Mouse (Mus musculus) kidney, adult 18-20 months (tissue): ENCODE data around the gene Gm45234.

Experiments
- DNase-seq: peaks from one replicate; pipeline ENCODE4 v3.0.0; 2021

Gm45234 gene

DNA sequence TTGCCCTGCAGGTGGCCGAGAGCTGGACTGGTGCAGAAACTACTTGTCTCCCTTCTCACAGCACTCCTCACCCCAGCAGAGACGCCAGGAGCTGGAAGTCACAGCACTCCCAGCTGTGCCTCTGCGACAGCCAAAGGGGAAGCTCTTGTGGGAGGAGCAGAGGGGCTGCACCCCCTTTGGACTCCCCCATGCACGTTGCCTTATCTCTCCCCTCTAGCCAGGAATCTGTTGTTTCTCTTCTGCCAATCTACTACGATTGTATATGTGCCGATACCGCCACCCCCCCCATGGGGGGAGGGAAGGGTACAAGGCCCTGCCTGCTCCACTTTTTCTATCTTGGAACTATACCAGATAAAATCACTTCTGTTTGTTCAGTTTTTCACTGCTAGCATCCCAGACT is 52.0 kb downstream of the Gm45234 start:
- DNase-seq: no peak

DNA sequence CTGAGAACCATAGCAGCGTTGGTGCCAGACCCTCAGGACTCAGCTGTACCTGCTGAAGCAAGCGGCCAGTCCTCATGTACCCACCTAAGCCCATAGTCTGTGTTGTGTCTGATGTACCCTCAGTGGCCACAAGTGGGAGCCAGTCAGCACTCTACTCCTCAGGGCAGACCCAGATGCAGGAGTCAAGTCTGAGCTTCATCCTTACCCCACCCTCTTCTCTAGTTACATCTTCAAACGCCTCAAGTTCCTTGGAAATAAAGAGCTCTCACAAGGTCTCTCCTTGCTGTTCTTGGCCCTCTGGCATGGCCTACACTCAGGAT is 53.1 kb downstream of the Gm45234 start:
- peak; percentile 81 for DNase-seq

DNA sequence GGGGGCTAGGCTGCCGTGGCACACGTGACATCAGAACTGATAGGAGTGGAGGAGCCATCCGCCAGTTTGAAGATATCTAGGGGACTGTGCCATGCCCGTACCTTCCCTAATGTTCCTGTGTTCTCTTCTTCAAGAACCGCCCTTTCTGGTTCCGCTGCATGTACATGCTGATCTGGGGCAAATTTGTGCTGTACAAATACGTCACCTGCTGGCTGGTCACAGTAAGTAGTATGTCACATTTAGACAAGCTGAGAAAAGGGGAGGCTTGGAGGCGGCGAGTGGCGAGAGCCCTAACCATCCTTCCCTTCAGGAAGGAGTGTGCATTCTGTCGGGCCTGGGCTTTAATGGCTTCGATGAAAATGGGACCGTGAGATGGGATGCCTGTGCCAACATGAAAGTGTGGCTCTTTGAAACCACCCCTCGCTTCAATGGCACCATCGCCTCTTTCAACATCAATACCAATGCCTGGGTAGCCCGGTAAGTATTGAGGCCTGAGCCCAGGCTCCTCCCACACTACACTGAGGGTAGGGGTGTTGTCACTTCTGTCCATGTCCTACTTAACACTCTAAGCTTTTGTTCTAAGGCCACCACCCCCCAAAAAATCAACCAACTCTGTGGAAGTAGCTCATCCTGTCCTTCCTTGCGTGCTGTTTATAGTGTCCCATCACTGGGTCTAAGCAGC is 53.6 kb downstream of the Gm45234 start:
- DNase-seq: no peak

DNA sequence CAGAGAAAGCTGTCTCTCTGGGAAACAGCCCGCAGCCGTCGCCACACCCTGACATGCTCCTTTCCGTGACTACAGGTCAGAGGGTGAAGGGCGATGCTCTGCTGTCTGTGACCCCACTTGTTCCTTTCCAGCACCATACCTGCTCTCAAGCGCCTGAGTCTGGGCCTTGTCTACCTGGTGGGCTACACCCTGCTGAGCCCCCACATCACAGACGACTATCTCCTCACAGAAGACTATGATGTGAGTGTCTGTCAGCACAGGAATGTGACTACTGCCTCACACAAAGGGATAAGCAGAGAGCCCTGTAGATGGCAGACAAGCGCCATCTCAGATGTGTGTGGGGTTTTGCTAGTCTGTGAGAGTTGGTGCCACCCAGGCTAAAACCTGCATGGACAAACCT is 54.5 kb downstream of the Gm45234 start:
- peak; percentile 21 for DNase-seq

DNA sequence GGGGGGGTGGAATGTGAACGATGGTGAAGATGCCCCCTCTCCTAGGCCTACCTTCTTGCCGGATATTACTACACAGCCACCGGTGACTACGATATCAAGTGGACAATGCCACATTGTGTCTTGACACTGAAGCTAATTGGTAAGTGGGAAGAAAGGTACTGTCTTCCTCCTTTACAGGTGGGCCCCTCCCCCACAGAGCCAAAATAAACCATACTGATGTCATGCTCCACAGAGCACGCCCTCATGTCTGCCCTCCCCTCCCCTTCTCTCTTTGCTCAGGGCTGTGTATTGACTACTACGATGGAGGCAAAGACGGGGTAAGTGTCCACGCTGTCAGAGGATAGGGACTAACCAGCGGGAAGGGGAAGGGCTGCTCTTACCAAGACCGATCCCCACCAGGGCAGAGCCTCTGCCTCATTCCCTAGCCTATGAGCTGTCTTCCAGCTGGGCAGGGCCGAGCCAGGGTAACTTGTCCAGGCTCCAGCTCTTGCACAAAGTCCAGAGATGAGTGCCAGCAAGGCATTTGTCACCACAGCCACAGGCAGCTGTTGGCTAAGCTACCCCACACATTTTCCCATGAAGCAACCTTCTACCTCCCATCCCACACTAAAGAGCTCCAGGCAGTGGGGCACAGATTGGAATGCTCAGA is 55.7 kb downstream of the Gm45234 start:
- DNase-seq: peak; percentile 66

DNA sequence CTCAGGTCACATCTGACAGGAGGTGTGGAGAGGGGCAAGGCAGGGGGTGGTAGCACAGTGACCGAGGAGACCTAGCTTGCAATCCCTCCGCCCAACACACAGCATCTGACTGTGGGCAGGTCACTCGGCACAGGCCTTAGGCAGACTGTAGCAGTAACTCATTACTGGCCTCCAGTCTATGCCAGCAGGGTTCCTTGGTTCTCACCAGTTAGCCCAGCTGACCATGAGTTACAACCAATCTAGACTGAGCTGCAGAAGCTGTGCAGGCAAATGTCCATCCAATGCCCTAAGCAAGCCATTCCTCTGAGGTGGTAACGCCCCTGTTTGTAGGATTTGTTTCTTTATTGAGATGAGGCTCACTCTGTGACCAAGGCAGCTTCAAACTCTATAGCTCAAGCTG is 56.5 kb downstream of the Gm45234 start:
- DNase-seq: no peak

DNA sequence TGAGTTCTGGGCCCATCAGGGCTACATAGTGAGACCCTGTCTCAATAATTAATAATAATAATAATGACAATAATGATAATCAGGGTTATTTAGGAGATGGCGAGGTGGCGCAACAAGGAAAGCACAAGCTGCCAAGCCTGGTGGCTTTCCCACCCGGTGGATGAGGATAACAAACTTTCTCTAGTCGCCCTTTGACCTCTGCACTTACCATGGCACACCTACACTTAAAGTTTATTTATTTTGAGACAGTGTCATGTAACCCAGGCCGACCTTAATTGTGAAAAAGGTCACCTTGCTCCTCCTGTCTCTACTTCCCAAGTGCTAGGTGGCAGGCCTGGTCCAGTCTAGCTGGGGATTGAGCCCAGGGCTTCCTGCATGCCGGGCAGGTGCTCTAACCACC is 57.1 kb downstream of the Gm45234 start:
- no peak for DNase-seq

DNA sequence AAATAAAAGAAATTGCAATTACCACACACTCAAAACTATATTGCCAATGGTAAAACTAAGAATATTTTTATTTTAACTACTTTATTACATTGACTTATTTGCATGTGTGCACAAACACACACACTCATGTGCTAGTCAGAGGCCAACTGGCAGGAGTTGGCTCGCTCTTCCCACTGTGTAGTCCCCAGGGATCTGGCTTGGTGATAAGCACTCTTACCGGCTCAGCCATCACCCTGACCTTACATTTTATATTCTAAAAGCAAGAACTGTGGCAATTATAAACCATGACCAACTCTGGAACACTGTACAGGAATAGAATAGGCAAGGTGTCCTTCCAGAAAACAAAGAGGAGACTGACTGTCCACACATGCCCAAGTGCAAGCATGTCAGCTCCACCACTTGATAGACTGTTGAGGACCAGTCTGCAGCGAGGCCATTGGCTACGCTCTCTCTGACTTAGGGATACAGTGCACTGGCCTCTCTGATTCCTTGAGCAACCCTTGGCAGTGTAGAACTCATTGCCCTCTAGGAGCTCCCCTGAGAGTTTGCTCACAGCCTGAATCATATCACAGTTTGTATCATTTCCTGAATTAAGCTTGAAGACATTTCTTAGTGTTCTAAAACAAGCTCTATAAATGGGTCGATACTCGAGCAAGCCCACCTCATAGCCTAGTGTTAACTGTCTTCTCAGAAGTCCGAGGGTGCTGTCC is 59.2 kb downstream of the Gm45234 start:
- DNase-seq: no peak

DNA sequence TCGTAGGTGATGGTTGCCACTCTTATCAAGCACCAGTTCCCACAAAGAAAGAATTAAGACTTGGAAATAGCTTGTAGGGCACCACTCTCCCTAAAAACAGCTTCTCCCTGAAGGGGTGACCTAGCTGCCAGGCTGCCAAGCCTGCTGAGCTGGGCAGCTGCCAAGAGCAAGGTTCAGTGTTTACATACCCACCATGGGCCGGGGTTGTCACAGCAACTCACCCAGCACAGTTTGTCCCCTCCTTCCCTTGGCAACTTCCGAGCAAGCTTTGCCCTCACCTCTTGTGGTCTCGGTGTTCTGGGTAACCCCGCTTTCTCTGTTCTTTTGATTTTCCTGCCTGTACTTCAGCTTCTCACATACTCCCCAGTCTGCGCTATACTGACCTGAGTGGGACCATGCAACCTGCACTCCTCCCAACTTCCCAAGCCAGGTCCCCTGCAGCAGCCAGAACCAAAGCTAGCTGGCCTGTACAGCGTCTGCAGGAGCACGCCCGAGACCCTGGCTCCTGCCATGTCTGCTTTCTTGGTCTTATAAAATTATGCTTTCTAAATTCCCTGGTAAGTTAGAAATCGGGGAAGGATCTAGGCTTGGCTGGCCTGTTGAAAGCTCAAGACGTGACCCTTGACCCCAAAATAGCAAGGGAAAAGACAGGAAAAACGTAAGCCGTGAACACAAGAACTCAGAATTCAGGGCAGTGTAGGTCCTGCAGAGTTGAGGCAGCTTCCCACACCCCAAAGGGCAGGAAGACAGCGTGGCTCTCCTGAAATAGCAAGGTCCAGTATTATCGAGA is 61.5 kb downstream of the Gm45234 start:
- peak; percentile 90 for DNase-seq

DNA sequence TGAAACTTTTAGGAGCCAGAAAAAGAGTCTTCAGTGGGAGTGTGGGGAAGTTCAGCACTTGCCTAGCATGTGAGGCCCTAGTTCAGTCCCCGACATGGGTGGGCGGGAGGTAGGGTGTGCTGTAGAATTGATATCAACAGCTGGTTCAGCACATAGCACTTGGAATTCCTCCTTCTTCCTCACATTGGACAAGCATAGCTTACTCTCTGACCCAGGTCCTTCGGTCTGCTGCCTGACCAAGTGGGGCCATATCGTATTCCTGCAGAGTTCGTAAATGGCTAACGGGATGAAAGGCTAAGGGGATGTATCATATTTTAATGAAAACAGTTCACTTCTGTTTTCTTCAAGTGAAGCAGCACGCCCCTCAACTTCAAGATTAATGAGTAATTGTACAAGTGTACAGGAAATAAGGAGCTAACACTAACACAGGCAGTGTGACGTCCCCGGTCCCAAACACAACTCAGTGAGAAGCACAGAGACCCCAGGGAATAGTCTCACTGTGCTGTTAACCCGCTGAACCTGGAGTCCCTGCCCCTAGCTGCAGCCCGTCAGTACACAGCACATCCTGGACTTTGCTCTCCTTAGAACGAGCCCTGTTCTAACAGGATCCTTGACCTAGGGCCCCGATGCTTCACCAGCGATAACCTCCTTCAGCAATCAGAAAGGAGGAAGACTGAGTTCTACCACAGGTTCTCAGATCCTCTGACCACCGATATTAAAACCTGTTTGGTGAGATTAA is 62.4 kb downstream of the Gm45234 start:
- no peak for DNase-seq

DNA sequence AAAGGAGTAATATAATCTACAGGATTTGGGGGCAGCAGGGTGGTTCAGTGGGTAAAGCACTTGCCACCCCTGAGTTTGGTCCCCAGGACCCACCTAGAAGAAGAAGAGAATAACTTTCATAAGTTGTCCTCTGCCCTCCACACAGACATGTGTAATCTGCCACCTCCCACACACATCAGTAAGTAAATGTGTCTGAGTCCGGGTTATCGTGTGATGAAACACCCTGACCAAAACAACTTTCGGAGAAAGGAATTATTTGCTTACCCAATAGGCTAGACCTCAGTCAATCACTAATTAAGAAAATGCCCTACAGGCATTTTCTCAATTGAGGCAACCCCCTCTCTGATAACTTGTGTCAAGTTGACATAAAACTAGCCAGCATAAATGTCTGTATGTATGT is 65.3 kb downstream of the Gm45234 start:
- no peak for DNase-seq
